Mouse (Mus musculus): Measurements from ENCODE around the gene Gm42420.

Gm42420 gene

DNA sequence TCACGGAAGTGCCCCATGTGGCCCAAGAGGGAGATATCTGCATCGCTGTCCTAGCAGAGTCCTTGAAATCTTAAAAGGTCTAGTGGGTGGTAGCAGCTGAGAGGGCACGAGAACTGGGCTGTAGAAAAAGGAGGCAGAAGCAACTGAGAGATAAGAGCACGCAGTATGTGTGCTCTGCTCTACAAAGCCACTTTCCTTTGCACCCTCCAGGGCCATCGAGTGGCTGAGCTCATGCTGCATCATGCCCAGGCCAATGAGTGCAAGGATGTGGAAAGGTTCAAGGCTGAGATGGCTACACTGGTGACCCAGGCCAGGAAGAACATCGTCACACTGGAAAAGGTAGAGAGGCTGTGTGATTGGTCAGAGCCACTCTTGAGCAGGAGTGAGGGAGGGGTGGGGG, at the start of gene Gm42420:
Gm42420 (plus strand) TSS at position 237 of the 400 bp plus-strand sequence.
- DNase-seq (ENCODE audit: low spot score) = no peak

GRCm38 (mm10) chr6:39536621-39537020, 48.9 kb upstream of the Gm42420 start:
- DNase-seq (ENCODE audit: low spot score) = no peak

GRCm38 (mm10) chr6:39537276-39537675, 48.3 kb upstream of the Gm42420 start:
- DNase-seq (ENCODE audit: low spot score) = no peak

GRCm38 (mm10) chr6:39538227-39538626, 47.3 kb upstream of the Gm42420 start:
- no peak for DNase-seq (ENCODE audit: low spot score)

GRCm38 (mm10) chr6:39539679-39540155, 45.8 kb upstream of the Gm42420 start:
- peak; percentile 82 for DNase-seq (ENCODE audit: low spot score)

- peak; percentile 67 for DNase-seq (ENCODE audit: low spot score)
Observed at GRCm38 (mm10) chr6:39540563-39540962, 45.0 kb upstream of the Gm42420 start.

DNA sequence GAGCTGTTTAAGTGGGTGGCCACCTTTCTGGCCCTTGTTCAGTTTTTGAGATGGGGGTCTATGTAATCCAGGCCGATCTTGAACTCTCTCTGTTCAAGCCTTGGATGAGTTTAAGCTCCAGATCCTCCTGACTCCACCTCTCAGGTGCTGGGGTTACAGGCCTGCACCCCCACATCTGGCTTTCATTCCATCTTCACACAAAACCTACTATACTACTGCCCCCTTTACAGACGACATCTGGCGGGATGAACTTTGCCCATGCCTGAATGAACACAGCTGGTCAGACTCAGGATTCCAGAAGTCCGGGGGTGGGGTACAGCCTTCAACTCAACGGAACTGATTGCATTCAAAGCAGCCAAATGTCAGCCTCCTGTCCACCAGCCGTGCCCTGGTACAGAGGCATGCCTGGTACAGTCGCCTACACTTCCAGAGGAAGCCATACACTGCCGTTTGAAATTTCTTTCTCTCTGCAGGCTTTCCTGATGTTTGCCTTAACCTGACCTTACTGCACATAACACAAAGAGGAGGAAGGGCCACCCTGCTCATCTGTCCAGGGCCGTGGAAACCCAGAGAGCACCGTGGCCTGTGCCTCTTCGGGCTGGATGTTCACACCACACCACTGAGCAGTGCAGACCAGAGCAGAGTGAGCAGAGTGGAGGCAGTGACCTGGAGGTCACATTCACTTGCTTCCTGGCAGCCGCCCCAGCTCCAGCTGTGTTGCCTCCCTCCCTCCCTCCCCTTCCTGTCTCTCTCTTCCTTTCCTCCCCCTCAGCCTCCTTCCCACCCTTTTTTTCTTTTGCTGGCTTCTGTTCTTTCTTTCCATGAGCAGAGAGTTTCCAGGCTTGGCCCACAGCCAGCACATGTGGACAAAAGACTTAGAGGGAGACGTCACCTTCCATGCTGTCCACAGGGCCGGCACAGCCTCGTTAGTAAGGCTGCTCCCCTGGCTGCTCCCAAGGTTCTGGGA, 42.6 kb upstream of the Gm42420 start:
- DNase-seq (ENCODE audit: low spot score) = peak; percentile 84

DNA sequence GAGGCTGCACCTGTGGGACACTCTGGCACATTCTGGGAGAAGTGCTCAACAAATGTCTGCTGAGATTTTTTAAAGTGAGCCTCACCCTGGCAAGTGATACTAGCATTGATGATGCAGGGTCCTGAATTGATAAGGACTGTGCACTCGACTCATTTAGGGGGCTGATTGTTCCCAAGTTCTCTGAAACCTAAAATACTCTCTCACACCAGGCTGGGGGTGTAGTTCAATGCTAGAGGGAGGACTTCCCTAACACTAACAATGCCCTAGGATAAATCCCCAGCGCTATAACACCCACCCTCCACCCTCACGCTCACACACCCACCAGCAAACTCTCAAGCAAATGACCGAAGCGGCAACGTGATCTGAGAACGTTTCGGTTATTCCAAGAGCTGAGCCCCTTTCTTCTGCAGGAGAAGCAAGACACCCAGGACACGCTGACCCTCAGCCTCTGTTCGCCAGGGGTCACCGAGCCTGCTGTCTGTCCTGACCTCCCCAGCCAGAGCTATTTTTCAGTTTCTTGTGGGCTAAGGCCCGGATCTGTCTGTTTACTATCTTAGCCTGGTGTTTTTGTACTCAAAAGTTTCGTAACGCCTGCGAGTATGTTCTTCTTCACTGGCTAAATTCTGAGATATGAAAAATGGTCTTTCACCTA, 41.7 kb upstream of the Gm42420 start:
- peak; percentile 74 for DNase-seq (ENCODE audit: low spot score)

GRCm38 (mm10) chr6:39545474-39545873, 40.1 kb upstream of the Gm42420 start:
- DNase-seq (ENCODE audit: low spot score) = no peak

DNA sequence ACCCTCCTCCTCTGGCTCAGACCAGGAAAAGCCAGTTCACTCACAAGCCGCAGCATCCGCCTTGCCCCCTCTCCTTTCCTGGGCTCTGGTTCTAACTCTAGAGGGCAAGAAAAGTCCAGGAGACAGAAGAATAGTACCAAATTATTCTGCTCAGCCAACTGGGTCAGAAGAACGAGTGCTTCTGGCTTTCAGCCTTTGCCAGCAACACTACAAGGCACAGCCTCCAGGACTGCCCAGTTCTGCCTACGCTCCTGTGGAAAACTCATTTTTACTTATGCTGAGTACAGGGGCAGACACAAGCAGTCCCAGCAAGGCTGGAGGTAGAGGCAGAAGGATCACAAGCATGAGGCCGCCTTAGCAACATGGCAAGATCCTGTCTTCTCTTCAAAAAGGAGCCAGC, 37.5 kb upstream of the Gm42420 start:
- DNase-seq (ENCODE audit: low spot score) = no peak

- no peak for DNase-seq (ENCODE audit: low spot score)
Observed at GRCm38 (mm10) chr6:39551981-39552636, 33.4 kb upstream of the Gm42420 start.

DNA sequence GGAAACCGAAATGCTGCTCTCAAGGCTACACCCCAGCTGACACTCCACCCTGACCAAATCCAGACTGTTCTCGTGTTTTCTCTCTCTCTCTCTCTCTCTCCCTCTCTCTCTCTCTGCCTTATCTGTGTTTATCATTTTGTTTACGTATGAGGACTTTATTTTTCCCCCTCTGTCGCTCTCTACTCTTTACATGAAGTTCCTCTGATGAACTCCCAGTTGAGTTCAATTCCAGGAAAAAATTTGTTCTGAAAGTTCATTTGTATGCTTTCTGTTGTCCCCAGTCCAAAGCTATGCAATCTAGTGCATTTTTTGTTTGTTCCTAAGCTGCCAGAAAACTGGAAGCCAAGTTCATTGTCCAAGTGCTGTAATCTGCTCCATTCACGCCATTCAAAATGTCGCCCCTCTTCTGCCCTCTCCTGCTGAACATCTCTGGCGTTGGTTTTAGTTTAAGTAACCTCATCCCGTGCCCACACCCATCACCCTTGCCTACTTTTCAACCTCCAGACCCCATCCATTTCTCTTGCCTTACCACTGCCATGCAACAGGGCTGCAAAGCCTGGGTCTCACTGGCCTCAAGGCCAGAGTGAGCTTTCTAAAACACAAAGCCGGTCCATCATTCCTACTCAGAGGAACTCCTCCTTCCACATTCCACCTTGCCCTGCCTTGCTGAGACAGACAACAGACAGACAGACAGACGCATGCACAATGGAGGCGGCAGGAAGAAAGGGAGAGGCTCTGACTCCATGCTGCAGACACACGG, 30.5 kb upstream of the Gm42420 start:
- DNase-seq (ENCODE audit: low spot score) = no peak

DNA sequence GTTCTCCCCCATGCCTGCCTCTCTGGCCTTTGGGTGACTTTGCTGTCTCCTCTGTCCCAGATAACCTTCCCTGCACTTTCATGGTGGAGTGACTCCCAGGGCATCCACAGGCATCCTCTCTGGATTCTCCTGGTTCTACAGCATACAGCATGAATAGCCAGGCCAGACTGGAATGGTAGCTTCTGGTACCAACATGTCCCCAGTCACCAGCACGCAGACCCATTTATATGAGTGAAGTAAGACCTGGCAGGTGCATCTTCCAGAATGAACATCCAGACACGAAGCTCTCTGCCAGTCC, 30.0 kb upstream of the Gm42420 start:
- DNase-seq (ENCODE audit: low spot score) = no peak

- DNase-seq (ENCODE audit: low spot score) = peak; percentile 60
Observed at GRCm38 (mm10) chr6:39556900-39557659, 28.5 kb upstream of the Gm42420 start.

DNA sequence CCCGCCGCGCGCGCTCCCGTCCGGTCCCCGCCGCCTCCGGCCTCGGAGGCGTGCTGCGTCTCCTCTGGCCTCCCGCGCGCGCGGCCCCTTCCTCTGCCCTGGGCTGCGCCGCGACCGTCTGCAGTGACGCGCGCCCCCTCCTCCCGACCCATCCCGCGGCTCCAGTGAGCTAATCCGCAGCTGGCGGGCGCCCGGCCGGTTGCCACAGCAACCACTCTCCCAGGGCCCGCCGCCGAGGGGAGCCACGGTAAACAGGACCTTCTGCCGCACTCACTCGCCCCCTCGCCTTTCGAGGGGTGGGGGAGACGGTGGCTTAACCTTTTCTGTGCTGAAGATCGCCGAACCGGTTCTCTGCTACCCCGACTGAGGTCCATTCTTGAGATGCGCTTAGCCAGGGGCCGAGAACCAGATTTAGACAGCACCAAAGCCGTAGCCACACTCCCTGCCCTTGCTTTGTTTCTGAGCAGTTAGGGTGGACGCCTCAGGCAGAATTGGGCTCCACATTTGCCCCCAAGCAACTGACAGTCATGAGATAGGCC, 27.8 kb upstream of the Gm42420 start, which contains the start of gene Dennd2a:
Dennd2a (minus strand) TSS at position 145 of the 539 bp plus-strand sequence.
- DNase-seq (ENCODE audit: low spot score) = peak; percentile 96

DNA sequence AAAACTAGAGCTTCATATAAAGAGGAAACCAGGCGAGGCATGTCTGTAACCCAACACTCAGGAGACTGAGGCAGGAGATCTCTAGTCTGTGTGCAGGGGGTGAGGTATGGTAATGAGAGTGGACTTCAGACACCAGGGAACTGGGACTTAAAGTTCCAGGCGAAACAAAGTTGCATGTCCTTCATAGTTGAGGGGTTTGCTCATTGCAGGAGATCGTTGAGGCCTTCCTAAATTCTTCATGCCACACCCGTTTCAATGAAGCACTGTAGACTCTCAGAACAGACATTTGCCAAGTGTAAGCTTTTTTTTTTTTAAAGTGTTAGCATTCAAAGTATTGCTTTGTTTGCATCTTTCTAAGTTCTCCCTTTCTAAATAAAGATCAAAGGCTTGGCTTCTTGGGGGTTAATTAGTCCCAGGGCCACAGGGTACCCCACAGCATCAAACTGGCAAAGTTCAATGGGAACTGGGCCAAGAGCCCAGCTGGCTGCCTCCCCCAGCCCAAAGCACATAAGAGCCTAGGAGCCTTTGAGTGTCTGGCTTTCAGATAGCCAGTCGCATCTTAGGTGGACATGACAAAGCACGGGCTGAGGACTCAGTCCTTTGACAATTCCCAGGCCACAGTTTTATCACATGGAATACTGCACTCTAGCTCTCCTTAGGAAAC, 26.1 kb upstream of the Gm42420 start:
- DNase-seq (ENCODE audit: low spot score) = peak; percentile 47

GRCm38 (mm10) chr6:39562166-39563015, 23.2 kb upstream of the Gm42420 start:
- peak; percentile 94 for DNase-seq (ENCODE audit: low spot score)

DNA sequence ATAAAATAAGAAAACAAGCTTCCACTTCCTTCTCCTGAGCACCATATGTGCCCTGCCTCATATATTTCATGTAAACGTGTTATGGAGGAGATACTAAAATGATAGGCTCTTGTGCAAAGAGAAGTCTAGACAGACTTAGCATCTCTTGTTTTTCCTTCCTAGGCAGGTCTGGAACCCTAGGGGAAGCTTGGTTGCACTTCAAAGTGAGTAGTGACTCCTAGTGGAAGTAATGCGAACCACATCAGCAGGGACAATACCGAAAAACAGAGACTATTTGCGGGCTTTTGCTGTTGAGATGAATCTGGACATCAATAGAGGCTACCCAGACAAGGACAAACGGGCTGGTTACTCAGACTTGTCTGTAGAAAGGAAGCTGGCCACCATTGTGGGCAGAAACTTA, 18.0 kb upstream of the Gm42420 start:
- DNase-seq (ENCODE audit: low spot score) = peak; percentile 78

GRCm38 (mm10) chr6:39570426-39570825, 15.1 kb upstream of the Gm42420 start:
- no peak for DNase-seq (ENCODE audit: low spot score)
